Mouse (Mus musculus): ENCODE data around the gene Pebp1. TPM values are rescaled to one million over a fixed set of nuclear protein-coding genes. Genes with fewer than 3 reads are reported as not detected.

Gene Pebp1
- polyA plus RNA-seq, 1 experiment from 2014 or later: 763 TPM

- Histone ChIP-seq H3K4me2 (replicated peaks) (no peak overlapping the region), H3K27me3 (no peaks in the 10 kb centered on the region), H3K9me3 (no peaks in the 10 kb centered on the region), H3K36me3 (peaks cover 62% of the 10 kb centered on the region), H3K9ac (no peak overlapping the region), H3K4me1 (peaks cover 26% of the 10 kb centered on the region), H3K4me3 (no peak overlapping the region), H3K27ac (no peak overlapping the region)
- WGBS: 88% methylated on average over 8 of the region's 8 CpGs
- ATAC-seq (ENCODE audit: low FRiP score, low read depth): no peak
These were observed 5.1 kb downstream of the Pebp1 start for GRCm38 (mm10) chr5:117282360-117282759.

DNA sequence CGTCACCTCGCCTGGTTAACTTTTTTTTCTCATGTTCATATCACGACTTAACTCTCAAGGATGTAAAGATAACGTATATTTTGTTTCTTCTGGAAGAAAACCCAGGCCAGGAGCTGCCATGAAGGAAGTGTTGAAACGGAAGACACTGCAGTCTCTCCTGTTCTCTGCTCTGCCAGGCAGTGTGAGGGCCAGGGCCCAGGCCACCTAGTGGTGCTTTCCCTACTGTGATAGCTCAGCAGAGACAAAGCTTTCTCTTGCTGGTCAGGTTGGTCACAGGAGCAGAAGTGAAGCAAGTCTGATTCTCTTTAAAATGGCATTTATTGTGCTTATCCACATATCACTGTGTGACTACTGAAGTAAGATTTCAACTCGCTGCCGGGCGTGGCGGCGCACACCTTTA is 5.9 kb downstream of the Pebp1 start:
- Histone ChIP-seq H3K4me1 (peaks cover 24% of the 10 kb centered on the region), H3K27ac (no peak overlapping the region), H3K4me2 (replicated peaks) (no peak overlapping the region), H3K27me3 (no peaks in the 10 kb centered on the region), H3K36me3 (peaks cover 62% of the 10 kb centered on the region), H3K4me3 (no peak overlapping the region), H3K9ac (no peak overlapping the region), H3K9me3 (no peaks in the 10 kb centered on the region)
- ATAC-seq (ENCODE audit: low FRiP score, low read depth): no peak
- WGBS: 94% methylated on average over 10 of the region's 10 CpGs

DNA sequence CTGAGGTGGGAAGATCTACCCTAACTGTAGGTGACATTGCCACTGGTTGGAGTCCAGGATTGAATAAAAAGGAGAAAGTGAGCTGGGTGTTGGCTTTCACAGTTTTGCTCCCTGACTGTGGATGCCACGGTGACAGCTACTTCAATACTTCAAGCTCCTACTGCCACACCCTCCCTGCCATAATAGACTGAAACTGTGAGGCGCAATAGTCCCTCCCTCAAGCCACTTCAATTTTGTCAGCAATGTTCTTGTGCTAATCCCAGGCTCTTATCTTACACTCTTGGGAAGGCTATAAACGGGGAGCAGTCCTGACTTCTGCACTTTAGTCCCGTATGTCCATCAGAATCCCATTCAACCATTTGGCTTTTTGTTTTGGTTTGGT is 7.8 kb downstream of the Pebp1 start:
- Histone ChIP-seq H3K4me1 (peaks cover 5% of the 10 kb centered on the region), H3K36me3 (peaks cover 51% of the 10 kb centered on the region)
- 84% methylated on average over 4 of the region's 4 CpGs for WGBS

DNA sequence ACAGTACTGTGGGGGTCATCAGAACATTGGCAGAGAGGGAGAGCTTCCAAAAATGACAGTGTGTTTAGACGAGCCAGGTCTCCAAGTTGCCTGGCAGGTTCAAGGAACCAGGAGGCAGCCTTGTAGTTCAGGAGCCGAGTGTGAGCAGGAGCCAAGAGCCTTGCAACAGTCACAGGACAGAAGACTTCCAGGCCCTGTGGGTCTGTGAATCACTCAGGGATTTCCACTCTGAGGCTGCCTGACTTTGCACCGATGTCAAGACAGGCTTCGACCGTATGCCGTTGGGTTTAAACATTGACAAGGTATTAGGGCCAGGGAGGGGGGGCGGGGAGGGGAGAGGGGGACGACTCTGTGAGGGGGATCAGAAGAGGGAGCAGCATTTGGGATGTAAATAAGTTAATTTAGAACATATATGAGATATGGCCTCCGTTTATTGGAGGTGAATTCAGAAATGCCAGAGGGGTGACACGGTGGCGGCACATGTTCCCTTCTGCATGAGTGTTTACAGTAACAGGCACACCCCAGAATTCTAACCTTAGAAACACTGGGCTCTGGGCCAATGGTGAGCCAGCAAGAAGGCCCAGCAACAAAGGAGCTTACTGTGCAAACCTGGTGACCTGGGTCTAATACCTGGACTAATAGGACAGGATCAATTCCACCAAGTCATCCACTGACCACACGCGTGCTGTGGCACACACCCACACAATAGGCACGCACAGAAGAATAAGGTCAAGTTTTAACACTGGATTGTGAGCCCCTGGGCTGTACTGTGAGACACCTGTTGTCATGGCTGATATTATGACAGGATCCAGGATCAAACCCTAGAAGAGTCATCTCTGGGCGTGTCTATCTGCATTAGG is 8.4 kb downstream of the Pebp1 start:
- Histone ChIP-seq H3K4me3 (no peak overlapping the region), H3K4me1 (no peaks in the 10 kb centered on the region), H3K36me3 (peaks cover 44% of the 10 kb centered on the region), H3K27me3 (no peaks in the 10 kb centered on the region), H3K4me2 (replicated peaks) (no peak overlapping the region), H3K9me3 (no peaks in the 10 kb centered on the region), H3K27ac (no peak overlapping the region), H3K9ac (no peak overlapping the region)
- WGBS: 88% methylated on average over 15 of the region's 15 CpGs
- ATAC-seq (ENCODE audit: low FRiP score, low read depth): no peak

More for the DNA sequence above, 7.8 kb downstream of the Pebp1 start:
- Histone ChIP-seq H3K4me3 (no peak overlapping the region), H3K27ac (no peak overlapping the region), H3K9ac (no peak overlapping the region), H3K9me3 (no peaks in the 10 kb centered on the region), H3K4me2 (replicated peaks) (no peak overlapping the region), H3K27me3 (no peaks in the 10 kb centered on the region)
- ATAC-seq (ENCODE audit: low FRiP score, low read depth): no peak

DNA sequence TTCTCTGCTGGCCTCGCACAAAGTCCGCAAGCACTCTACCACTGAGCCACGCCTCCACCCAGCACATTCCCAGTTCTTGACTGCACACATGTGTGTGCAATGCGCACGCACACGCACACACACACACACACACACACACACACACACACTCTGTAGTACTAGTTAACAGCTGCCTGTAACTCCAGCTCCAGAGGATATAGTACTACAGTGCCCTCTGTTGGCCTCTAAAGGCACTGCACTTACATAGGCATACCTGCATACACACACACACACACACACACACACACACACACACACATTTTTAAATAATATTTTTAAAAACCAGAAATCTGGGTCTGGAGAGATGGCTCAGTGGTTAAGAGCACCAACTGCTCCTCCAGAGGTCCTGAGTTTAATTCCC is 9.6 kb downstream of the Pebp1 start:
- peaks cover 35% of the 10 kb centered on the region for H3K36me3 ChIP-seq
- H3K9me3 ChIP-seq: no peaks in the 10 kb centered on the region
- WGBS: 85% methylated on average over 6 of the region's 6 CpGs
- no peaks in the 10 kb centered on the region for H3K4me1 ChIP-seq
- H3K9ac ChIP-seq: no peak overlapping the region
- no peak overlapping the region for H3K4me2 ChIP-seq (replicated peaks)
- no peak for ATAC-seq (ENCODE audit: low FRiP score, low read depth)
- H3K27ac ChIP-seq: no peak overlapping the region
- no peaks in the 10 kb centered on the region for H3K27me3 ChIP-seq
- H3K4me3 ChIP-seq: no peak overlapping the region

DNA sequence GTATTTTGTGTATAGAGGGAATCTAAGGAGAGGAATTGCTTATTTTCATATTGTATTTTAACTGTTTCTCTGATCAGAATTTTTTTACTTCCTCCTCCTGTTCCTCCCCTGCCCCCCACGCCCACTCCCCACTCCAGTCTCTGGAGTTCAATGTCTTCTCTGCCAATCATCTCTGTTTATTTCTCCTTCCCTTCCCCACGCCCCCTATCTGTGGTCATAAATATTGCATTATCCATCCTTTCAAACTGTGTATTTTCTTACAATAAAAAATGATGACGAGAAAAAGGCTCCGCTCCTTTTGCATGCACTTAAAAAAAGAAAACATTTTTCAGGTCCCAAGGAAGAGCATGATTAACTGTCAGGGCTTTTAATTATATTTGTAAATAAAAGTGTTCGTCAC is 12.6 kb downstream of the Pebp1 start:
- Histone ChIP-seq H3K36me3 (peaks cover 9% of the 10 kb centered on the region), H3K9ac (no peak overlapping the region), H3K27me3 (no peaks in the 10 kb centered on the region), H3K4me2 (replicated peaks) (no peak overlapping the region), H3K9me3 (no peaks in the 10 kb centered on the region), H3K4me3 (no peak overlapping the region), H3K4me1 (no peaks in the 10 kb centered on the region), H3K27ac (no peak overlapping the region)
- no peak for ATAC-seq (ENCODE audit: low FRiP score, low read depth)
- 69% methylated on average over 5 of the region's 5 CpGs for WGBS

GRCm38 (mm10) chr5:117271945-117272344 is 15.5 kb downstream of the Pebp1 start:
- ATAC-seq (ENCODE audit: low FRiP score, low read depth): no peak
- no peaks in the 10 kb centered on the region for H3K9me3 ChIP-seq
- WGBS: 90% methylated on average over 14 of the region's 14 CpGs
- H3K4me3 ChIP-seq: no peak overlapping the region
- H3K9ac ChIP-seq: no peak overlapping the region
- H3K4me2 ChIP-seq (replicated peaks): no peak overlapping the region
- no peaks in the 10 kb centered on the region for H3K4me1 ChIP-seq
- no peaks in the 10 kb centered on the region for H3K27me3 ChIP-seq
- no peaks in the 10 kb centered on the region for H3K36me3 ChIP-seq
- H3K27ac ChIP-seq: no peak overlapping the region

DNA sequence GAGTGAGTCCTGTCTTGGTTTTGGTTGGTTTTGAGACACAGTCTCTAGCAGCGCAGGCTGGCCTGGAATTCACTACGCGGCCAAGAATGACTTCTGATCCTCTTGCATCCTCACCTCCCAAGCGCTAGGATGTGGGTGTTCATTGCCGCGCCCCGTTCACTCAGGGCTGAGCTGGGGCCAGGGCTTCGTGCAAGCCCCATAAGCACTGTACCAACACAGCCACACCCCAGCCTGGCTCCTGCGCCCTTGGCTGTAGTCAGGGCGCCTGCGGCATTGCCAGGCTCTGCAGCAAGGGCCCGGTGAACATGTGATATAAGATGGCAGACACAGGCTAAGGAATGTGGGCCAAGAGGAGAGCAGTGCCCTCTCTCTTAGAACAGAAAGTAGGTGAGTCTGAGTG is 18.0 kb downstream of the Pebp1 start:
- H3K9ac ChIP-seq: no peak overlapping the region
- H3K9me3 ChIP-seq: no peaks in the 10 kb centered on the region
- no peak for ATAC-seq (ENCODE audit: low FRiP score, low read depth)
- H3K27me3 ChIP-seq: no peaks in the 10 kb centered on the region
- no peaks in the 10 kb centered on the region for H3K4me1 ChIP-seq
- no peaks in the 10 kb centered on the region for H3K36me3 ChIP-seq
- no peak overlapping the region for H3K4me3 ChIP-seq
- H3K4me2 ChIP-seq (replicated peaks): no peak overlapping the region
- WGBS: 95% methylated on average over 12 of the region's 12 CpGs
- H3K27ac ChIP-seq: no peak overlapping the region

DNA sequence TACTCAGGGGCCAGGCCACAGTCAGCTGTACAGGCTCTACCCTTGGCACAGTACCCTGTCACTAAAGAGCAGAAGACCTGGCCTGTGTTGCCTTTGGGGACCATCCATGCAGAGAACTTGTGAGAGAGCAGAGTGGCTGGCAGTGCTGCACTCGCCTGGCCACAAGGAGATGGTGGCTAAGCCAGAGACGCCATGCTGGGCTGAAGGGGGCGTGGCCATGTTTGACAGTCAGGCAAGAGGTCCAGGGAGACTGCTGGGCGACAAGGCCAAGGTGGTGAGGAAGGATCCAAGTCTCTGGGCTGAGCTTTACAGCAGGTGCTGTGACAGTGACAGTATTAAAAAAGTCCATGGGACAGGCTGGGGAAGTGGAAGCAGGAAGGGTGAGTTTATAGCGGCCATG is 18.7 kb downstream of the Pebp1 start:
- peaks cover 3% of the 10 kb centered on the region for H3K36me3 ChIP-seq
- H3K9ac ChIP-seq: no peak overlapping the region
- H3K4me2 ChIP-seq (replicated peaks): no peak overlapping the region
- H3K9me3 ChIP-seq: 0 out of 2 replicates have a peak, but pooled peaks cover 3% of the 10 kb centered on the region
- no peak overlapping the region for H3K27ac ChIP-seq
- 44% methylated on average over 5 of the region's 5 CpGs for WGBS
- H3K27me3 ChIP-seq: no peaks in the 10 kb centered on the region
- no peaks in the 10 kb centered on the region for H3K4me1 ChIP-seq
- H3K4me3 ChIP-seq: no peak overlapping the region
- ATAC-seq (ENCODE audit: low FRiP score, low read depth): no peak

GRCm38 (mm10) chr5:117267913-117268312 is 19.5 kb downstream of the Pebp1 start:
- no peak overlapping the region for H3K4me2 ChIP-seq (replicated peaks)
- H3K27me3 ChIP-seq: no peaks in the 10 kb centered on the region
- H3K36me3 ChIP-seq: peaks cover 8% of the 10 kb centered on the region
- no peaks in the 10 kb centered on the region for H3K4me1 ChIP-seq
- no peak overlapping the region for H3K4me3 ChIP-seq
- H3K9ac ChIP-seq: no peak overlapping the region
- ATAC-seq (ENCODE audit: low FRiP score, low read depth): no peak
- 74% methylated on average over 14 of the region's 14 CpGs for WGBS
- 0 out of 2 replicates have a peak, but pooled peaks cover 6% of the 10 kb centered on the region for H3K9me3 ChIP-seq
- no peak overlapping the region for H3K27ac ChIP-seq

DNA sequence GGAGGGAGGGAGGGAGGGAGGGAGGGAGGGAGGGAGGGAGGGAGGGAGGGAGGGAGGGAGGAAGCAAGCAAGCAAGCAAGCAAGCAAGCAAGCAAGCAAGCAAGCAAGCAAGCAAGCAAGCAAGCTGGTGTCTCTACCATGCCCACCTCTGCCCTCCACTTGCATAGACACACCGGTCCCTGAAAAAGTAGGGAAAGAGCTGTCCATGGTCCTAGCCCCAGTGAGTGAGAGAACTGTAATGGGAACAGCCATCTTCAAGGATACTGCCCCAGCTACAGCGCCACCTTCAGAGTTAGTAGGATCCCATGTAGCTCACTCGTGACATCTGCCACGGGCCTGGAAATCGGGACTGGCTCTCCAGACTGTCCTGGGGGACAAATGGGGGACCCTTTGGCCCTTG is 22.7 kb downstream of the Pebp1 start:
- Histone ChIP-seq H3K36me3 (peaks cover 8% of the 10 kb centered on the region), H3K4me3 (no peak overlapping the region), H3K4me2 (replicated peaks) (no peak overlapping the region), H3K27me3 (no peaks in the 10 kb centered on the region), H3K27ac (no peak overlapping the region), H3K4me1 (no peaks in the 10 kb centered on the region), H3K9me3 (0 out of 2 replicates have a peak, but pooled peaks cover 6% of the 10 kb centered on the region), H3K9ac (no peak overlapping the region)
- no peak for ATAC-seq (ENCODE audit: low FRiP score, low read depth)
- WGBS: 41% methylated on average over 5 of the region's 5 CpGs

GRCm38 (mm10) chr5:117263566-117263965 is 23.9 kb downstream of the Pebp1 start:
- Histone ChIP-seq H3K9ac (no peak overlapping the region), H3K4me1 (no peaks in the 10 kb centered on the region), H3K27me3 (no peaks in the 10 kb centered on the region), H3K4me2 (replicated peaks) (no peak overlapping the region), H3K4me3 (no peak overlapping the region), H3K36me3 (peaks cover 14% of the 10 kb centered on the region), H3K27ac (no peak overlapping the region), H3K9me3 (0 out of 2 replicates have a peak, but pooled peaks cover 6% of the 10 kb centered on the region)
- WGBS: 80% methylated on average over 21 of the region's 21 CpGs
- no peak for ATAC-seq (ENCODE audit: low FRiP score, low read depth)

DNA sequence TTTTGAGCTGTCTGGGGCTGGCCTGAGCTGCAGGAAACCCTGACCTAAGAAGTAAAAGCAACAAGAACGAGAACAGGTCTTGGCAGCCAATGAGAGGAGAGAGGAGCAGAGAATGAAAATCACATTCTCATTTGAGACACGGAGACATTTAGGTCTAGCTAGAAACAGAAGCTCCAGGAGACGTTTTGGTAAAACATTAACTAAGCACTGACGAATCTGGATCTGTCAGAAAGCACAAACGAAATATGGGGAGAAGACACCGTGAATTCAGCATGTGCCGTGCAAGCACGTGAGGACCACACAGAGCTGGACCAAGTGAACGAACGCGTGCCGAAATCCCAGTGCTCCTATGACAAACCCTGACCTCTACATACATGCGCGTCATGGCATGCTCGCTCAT is 29.1 kb downstream of the Pebp1 start:
- 90% methylated on average over 15 of the region's 15 CpGs for WGBS
- Histone ChIP-seq H3K27me3 (no peaks in the 10 kb centered on the region), H3K9ac (no peak overlapping the region), H3K4me1 (no peaks in the 10 kb centered on the region), H3K4me3 (no peak overlapping the region), H3K27ac (no peak overlapping the region), H3K4me2 (replicated peaks) (no peak overlapping the region), H3K9me3 (no peaks in the 10 kb centered on the region), H3K36me3 (peaks cover 24% of the 10 kb centered on the region)
- ATAC-seq (ENCODE audit: low FRiP score, low read depth): no peak

Data from limb, embryonic 13.5 days (tissue).